Mouse (Mus musculus): ENCODE measurements at regions not wholly inside any gene's neighbourhood (a gene's known extent, or its start where the extent isn't known, plus 50 kb on each side); places are given as distances from the start of the nearest gene placed in this dataset.

DNA sequence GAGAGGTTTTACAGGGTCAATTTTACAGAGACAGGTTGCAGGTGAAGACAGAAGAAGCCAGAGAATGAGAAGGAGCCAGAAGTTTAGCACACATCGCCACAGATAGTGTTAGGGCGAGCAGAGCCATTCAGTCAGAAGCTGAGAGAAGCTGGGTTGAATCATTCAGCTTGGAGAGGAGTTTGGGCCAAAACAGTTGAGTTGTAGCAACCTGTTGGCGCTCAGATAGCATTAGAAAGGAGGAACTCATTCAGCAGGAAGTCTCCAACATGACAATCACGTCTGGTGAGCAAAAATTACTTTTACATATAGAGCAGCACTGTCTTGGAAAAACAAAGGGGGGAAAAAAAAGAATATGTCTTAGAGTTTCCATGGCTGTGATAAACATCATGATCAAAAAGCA, 53.2 kb downstream of the Fam43a start:
- no peak for ATAC-seq

DNA sequence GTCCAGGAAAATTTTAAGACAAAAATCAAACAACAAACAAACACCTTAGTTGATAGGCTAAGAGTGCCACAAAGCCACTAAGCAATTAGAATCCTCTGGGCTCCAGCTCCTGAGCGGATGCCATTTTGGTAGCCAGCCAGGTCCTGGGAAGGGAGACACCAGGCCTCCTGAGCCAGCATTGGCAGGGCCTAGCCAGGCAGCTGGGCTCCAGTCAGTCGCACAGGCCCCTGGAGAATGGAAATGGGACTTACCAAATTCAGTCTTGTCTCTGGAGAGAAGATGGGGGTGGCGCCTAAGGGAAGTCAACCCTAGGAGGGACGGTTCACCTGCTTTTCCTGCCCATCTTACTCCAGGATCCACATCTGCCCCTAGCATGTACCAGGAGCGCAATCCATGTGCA, 54.3 kb downstream of the Fam43a start:
- ATAC-seq: no peak

DNA sequence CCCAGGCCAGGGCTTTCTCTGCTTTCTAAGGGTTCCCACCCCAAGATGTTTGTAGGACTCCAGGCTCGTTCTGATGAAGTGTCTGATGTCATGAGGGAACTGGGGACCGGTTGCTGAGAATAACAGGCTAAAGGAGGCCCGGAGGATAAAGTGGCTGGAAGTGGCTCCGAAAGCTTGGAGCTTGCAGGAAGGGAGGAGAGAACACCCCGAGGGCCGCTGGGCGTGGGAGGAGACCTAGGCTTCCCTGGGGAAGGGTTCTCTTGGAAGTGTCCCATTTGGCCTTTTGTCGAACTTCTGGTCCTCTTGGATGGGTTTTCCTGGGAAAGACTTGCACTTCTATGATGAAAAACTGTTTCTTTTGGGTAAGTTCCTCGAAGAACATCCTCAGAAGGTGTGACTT, 54.7 kb downstream of the Fam43a start:
- no peak for ATAC-seq

DNA sequence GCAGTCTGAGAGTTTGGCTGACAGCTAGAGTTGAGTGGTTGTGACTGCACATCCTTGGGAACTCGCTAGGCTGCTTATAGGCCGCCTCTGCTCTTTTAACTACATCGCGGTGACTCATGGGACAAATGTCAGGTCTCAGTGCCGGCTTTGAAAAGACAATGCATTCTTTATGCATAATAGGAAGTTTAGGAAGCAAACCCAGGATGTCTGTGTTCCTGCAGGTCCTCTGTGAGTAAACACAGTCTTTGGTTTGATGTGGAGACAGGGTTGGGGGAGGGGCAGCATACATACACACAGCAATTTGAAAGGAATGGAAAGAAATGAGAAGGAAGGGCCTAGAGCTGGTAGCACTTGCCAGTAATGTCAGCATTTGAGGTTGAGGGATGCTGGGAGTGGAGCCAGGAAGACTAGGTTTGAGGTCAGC, 56.3 kb downstream of the Fam43a start:
- ATAC-seq: no peak

DNA sequence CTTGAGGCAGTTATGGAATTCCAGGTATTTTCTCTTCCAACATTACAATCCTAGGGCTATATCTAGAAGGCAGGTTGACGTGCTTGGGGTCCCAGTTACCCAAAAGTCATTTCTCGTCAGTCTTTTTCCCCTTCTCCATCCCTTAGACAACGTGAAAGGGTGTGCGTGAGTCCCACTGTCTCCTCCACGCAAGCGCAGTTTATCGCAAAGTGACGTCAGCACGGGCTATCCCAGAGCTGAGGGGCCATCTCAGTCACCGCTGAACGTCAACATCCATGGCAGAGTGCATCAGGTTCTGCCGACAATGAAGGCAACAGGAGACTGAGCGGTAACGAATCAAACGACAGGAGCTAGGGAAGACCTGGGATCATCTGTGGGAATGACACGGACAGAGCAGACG, 57.4 kb downstream of the Fam43a start:
- no peak for ATAC-seq

DNA sequence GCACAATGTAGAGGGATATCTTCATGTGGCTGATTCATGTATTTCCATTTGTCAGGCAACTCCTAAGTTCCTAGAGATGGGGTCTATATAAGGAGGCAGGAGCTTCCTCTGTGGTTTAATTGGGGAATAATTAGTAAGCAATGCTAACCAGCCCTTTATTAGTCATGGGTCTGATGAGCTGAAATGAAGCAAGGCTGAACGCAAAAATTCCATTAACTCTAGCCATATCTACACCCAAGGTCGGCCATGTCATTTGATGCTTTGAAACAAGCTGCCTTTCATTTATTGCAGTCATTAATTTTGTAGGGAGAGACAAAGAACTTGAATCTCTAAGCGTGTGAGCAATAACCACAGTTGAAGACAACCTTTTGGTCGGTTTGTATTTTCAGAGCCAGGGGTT, 59.4 kb downstream of the Fam43a start:
- ATAC-seq: no peak

DNA sequence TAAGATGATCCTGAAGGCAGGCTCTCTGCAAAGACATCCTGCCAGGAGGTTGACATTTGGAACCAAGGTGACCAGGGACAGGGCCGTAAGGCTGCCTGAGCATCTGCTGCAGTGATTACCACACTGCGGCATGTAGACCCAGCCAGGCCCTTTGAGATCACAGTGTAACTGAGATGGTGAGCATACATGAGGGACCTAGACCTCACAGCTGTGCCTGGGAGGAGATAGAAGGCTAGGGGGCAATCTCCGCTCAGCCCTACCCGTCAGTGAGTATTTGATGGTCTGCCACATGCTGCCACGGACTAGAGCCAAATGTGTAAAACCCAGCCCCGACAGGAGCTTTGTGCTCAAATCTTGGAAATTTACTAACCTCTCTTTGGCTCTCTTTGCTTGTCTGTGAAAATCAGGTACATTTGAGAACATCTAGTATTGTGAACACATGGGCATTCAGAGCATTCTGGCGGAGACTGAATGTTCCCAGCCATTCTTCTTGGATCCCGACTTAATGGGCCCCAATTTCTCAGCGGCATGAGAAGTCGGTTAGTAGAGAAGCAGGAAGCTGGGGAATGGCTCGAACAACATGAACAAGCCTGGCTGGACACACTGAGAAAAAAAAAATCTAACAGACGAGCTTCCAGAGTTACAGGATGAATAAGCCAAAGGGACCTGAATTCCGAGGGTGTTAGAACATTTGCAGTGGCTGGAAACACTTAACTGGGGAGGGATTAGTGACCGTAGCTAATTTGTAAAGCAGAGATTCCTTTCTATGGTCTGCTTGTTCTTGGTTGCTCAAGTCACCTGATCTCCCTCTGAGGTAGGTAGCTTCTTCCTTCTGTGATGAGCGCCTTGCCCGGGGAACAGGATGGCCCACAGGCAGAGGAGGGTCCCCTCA, 61.8 kb downstream of the Fam43a start:
- ATAC-seq: no peak

DNA sequence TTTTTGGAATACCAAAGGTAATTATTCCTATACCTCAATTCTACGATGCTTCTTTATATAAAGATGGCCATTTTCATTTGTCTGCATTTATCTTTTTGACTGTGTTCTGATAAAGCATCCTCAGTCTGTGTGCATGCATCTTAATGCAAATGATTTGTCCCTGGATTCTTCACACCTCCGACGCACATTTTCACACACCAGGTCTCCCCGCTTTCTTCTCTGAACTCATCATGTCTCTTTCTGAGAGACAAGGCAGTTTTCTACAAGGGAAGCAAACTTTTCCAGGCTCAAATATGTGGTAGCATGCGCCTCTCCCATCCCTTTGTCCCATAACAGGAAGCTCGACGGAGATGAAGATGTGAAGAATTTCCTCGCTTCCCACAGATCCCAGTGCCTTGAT, 63.5 kb downstream of the Fam43a start:
- no peak for ATAC-seq

DNA sequence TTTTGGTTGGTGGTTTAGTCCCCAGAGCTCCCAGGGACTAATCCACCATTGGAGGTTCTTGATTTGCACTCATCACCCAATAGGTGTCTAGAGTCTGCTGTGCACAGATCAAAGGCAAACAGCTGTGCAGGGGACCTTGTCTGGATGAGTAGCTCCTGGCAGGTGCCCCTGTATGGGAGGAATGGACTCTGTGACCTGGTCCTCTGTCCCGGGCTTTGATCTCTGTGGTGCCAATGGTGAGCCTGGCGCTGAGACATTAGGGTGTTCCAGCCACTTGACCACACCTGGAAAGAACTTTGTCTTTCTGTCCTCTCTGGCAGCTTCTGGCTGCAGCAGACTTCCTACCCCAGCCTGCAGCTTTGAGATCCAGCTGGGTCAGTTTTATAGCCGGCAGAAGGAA, 64.4 kb downstream of the Fam43a start:
- ATAC-seq: no peak

DNA sequence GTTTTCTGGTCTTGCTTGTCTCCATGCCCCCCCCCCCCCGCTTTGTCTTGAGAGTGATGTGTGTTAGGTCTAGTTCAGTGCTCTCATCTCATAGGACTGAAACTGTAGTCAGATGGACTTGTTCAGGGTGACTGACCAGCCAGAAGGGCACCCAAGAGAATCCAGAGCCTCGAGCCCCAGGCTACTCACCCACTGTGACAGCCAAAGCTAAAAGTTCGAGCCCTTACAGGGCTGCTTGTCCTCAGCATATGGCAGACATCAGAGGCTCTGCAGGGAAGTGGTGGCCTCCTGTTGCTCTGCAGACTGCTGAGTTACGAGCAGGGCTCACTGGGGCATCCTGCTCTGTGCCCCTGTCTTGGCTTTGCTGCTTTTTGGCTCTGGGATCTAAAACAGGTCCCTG, 64.9 kb downstream of the Fam43a start:
- no peak for ATAC-seq

DNA sequence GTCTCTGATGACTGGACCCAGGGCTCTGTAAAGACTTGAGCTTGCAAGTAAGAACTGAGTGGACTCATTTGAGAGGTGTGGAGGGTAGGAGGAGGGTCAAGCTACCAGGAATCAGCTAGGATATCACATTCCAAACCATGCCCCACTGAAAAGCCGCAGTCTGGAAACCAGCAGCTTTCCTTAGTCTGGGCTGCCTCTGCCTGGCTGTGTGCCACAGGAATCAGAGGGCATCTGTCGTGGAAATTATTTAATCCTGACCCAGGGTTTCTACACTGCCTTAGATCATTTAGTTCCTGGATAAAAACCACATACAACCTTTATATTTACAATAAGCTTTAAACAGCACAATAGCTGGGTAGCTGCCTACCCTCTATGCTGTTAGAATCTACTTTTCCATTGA, 66.4 kb downstream of the Fam43a start:
- no peak for ATAC-seq

DNA sequence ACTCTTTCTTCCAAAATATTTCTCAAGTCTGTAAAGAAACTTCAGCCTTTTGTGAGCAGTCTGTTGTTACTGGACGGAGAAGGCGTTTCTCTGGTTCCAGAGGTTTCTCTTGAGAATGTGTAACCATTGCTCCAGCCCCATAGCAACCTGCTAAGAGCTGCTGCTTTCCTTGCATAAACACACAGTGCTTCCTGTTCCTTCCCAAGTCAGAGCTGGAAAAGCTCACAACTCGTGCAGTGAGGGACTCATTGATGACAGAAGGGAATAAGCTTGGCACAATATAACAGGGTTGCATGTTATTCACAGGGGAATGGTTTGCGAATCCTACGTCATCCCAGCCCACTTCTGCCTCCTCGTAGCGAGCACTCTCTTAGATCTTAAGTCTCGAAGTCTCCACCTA, 70.4 kb downstream of the Fam43a start:
- no peak for ATAC-seq

DNA sequence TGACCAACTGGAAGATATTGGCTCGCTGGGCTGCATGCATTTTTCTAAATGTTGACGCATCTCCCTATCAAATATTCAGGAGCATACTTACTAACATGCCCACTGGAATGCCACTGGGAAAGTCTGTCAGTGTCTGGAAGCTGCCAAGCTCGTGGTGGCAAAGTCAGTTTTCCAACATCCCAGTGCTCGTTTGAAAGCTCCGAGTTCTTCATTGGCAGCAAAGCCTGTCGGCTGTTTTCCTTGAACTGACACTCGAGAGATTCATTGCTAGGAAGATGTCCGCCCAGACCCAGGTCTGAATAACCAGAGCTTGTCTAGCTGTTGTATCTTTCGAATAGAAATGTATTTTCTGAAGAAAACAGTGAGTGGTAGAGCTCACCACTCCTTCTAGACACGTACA, 72.1 kb downstream of the Fam43a start:
- ATAC-seq: no peak

DNA sequence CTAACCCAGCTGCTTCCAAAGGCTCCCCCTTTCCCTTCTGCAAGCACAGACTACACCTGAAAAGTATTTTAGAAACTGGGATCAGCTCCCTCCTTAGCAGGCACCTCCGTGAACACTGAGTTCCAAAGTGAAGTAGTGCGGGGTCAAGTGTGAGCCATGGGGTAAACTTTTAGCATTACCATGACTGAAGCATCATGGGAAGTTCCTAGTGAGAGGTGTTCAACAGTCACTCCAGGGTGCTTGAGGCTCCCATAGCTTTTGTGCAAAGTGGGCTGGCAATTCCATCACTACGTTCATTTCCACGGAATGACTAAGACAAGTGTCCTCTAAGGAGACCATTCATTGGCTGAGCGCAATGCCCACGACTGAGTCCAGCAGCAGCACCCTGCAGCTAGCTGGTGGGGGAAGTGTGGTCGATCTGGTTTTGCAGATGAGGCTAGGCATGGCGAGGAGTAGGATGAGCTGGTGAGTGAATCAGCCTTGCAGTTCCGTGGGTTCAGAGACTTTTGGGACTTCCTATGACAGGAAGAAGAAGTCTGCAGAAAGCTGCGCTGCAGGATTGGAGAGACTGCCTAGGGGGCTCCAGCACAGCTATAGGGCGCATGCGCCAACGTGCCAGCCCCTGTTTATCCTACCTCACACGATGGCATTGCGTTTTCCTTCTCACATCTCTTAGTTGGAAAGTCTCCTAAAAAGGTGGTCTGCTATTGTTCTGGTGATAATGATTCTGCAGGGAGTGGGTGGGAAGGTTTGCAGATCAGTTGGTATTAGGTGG, 73.4 kb downstream of the Fam43a start:
- no peak for ATAC-seq

DNA sequence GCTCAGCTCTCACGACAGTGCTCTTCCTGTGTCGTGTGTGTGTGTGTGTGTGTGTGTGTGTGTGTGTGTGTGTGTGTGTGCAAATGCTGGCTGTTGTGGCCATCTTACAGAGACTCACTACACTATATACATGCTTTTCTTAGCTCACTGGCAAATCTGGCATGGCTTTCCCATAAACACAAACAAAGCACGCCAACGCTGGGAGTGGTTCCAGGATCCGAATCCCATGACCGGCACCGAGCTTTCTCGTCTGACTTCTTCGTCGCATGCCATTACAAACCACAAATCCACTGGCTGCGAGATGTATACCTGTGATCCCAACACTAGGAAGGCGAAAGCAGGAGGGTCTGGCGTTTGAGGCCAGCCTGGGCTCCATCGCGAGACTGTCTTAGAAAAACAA, 74.1 kb downstream of the Fam43a start:
- ATAC-seq: no peak

DNA sequence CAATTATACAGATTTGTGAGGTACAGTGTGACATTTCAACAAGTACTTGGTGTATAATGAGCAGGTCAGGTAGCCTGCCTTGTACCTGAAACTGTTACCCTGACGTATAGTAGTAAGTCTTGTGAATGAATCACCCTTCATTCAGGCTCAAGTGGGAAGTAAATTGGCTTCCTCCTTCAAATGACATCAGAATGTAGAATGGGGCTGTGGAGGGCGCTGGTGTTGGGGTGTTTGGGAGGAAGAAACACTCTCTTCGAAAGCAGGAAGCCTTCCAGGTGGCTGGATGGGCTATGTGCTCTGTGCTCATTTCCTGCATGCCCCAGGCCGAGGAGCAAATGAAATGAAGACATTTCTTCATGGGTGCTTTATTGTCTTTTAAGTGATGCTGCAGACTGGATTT, 76.3 kb downstream of the Fam43a start:
- peak; percentile 21 for ATAC-seq

DNA sequence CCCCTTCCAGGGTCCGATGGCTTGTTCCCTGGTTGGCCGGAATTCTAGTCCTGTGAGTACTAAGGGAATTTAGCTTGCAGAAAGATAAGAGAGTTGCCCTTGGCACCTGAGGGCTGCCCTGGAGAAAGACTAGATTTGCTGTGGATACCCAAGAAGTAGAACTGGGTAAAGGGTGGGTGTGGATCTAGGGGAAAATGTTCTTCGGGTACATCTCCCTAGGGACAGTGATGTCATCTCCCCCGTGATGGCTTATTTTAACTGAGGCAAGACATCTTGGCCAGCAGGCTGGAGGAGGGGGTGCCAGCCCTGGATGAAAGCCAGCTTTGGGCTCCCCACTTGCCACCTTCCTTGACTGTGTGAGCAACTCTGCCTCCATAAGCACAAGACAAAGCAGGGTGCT, 77.5 kb downstream of the Fam43a start:
- ATAC-seq: no peak

DNA sequence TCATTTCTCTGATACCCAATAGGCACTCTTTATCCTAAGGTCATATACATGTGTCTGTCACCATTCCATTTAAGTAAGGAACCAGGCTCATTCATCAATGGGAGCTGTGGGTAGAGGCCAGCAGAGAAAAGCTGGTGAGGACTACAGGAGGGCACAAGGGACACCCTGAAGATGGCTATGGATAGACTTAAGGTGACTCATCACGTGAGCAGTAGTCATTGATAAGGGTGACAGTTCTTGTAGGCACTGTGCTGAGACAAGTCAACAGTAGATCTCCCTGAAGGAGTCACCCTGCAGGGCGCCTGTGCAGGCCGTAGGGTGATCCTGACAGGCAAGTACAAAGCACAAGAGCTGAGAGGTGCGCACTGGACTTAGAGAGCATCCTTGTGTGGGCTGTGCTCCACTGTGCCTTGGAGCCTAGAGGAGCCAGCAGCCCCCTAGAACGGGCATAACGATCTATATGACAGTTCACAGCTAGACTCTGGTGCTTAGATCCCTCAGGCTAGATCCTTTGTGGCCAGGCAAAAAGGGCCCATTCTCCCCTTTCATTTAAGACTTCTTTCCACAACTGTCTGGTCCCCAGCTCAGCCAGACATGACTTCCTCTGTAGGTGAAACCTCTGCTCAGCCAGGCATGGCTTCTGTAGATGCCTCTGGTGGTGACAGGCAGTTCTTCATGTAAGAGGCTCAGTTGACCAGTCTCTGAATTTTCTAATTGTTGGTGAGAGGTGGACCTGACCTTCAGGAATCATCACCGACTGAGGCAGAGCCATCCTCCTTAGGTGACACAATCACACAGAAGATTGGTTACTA, 78.6 kb downstream of the Fam43a start:
- ATAC-seq: peak; percentile 37

DNA sequence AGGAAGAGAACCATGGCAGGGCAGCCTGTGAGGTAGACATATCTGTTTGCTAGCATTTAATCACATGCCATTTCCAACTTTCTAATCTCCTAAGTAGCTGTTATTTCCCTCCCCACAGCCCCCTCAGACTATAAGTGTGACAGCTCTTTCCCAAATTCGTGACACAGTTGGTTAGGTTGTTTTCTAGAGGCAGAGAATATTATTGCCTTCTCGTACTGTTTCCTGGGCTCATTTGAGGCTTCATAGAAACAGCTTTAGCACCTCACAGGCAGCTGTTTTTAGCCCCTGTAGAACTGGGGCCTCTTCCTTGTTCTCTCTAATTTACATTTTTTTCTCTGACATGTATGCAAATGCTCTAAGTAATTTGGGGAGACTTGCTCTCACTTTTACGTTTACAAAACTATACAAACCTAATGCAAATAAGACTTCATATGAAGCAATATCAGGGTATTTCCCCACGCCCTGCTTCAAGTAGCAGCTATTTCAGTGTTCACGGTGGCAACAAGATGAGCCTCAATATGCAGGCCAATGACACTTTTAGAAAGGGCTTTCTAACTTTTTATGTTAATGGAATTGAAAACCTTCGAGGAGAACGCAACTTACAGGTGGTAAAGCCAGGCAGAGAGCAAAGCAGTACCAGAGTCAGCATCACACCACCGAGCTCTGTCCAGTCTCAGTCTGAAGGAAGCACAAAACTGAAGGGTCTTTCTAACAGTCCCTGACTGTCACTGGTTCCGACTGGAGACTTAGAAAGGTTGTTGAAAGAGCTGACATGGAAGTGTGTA, 79.4 kb downstream of the Fam43a start:
- peak; percentile 84 for ATAC-seq

DNA sequence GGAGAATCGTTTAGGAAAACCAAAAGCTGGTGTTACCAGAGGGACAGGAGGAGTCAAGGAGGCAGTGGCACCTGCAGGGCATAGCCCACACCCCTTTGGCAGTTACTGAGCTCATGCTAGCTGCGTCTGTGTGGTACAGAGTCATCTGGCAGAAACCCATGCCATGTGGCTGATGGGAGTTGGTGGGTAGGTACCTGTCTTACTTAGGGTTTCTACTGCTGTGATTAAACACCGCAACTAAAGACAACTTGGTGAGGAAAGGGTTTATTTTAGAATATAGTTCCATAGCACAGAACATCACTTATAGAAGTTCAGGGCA, 79.9 kb downstream of the Fam43a start:
- ATAC-seq: peak; percentile 19

DNA sequence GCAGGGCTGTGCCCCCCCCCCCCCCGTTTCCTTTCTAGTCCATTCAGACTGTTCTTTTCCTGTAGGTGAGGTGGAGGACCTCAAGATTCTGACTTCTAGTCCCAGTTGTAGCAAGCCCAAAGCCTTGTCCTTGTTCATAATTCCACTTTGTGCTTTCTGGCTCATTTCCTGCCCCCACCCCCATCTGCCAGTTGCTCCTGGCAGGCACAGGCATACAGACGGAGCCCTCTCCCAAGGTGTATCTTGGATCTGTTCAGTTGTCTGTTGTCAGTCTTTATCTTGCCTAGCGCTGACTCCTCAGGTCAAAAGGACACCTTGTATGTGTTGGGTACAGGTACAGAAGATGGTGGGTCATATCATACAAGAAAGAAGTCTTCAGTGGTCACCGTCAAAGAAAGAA, 81.9 kb downstream of the Fam43a start:
- no peak for ATAC-seq

DNA sequence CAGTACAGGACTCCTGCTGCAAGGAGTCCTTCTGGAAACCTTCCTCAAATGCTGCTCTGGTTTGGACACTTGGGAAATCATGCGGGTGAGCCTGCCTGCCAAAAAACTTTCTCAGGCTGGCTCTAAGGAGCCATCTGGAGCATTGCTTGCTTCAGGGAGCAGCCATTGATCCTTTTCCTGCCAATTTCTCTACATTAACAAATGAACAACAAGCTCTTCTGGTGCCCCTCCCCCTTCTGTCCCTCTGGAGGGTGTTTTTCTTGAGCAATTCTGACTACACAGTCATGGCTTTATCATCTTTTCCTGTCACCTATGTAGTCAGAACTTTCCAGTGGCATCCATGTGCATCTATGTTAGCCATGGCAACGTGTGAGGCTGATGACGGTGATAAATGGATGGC, 84.5 kb downstream of the Fam43a start:
- ATAC-seq: no peak

DNA sequence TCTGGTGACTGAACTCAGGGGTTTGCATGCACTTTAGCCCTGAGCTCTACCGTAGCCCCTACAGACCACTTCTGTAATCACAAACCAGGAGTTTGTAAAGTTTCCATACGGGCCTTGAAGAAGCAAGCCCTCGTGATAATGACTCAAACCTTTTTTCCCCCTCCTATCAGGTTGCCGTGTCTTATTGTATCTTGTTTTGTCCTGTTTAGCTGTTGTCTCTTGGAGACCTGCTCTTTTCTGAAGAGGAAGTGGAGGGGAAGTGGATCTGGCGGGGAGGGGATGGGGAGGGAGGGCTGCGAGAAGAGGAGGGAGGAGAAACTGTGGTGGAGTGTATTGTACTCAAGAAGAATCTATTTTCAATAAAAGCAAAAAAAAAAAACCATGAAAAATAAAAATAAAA, 87.0 kb downstream of the Fam43a start:
- peak; percentile 74 for ATAC-seq
